Mouse (Mus musculus) liver, embryonic 14.5 days (tissue): ENCODE results near the gene Rcsd1.

Experiments
- CTCF ChIP-seq: IDR thresholded peaks from 2 replicates; pipeline ENCODE4 v1.5.1; 2016; ENCODE audit warnings: antibody characterized with exemption, low read depth, control low read depth
- EP300 ChIP-seq: IDR thresholded peaks from 2 replicates; pipeline ENCODE4 v1.6.1; 2016; ENCODE audit warnings: antibody characterized with exemption, low read depth

GRCm38 (mm10) chr1:165697701-165698100, 11.9 kb downstream of the Rcsd1 start:
- TF ChIP-seq CTCF (no peak), EP300 (no peak)
